20 mouse cellular contexts compared by ENCODE assay signal in the genomic region with DNA sequence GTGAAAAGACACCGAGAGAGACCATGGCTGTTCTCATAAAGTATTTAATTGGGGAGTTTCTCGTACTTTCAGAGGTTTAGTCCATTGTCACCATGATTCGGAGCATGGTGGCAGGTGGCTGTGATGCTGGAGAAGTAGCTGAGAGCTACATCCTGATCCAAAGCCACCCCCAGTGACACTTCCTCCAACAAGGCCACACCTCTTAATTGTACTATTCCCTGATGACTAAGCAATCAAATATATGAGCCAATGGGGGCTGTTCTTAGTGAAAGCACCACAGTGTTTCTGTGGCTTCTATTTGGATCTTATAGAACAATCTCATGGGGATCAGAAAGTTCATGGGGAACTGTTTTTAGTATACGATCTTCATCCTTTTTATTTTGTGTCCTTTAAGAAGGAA.
"Had no signal": no experiment of that assay in that cellular context is flagged by ENCODE, and none has a peak within 500 bp of the region (broad histone marks: within the 10 kb centered on the region; RNA-seq: fewer than 3 reads in every experiment).

No protein-coding gene starts in this region.

- H3K36me3 ChIP-seq: kidney, embryonic 15.5 days; limb, embryonic 15.5 days; midbrain, embryonic 13.5 days; neural tube, embryonic 13.5 days had no signal

- H3K9ac ChIP-seq: kidney, embryonic 15.5 days; limb, embryonic 12.5 days; limb, embryonic 15.5 days; liver, embryonic 14.5 days; liver, postnatal 0 days; lung, embryonic 14.5 days; midbrain, embryonic 13.5 days; neural tube, embryonic 13.5 days had no signal

- H3K9me3 ChIP-seq: kidney, embryonic 15.5 days; limb, embryonic 12.5 days; limb, embryonic 15.5 days; midbrain, embryonic 10.5 days; midbrain, embryonic 13.5 days; neural tube, embryonic 13.5 days had no signal

- ATAC-seq: liver, postnatal 0 days; lung, postnatal 0 days; midbrain, embryonic 13.5 days; midbrain, embryonic 16.5 days had no signal

- DNase-seq: kidney, postnatal 10 days; kidney, postnatal 36 days; left cerebral cortex, postnatal 4 days; liver, postnatal 0 days; lung, embryonic 14.5 days; thymus, adult 2 months; thymus, postnatal 14 days; thymus, postnatal 4 days had no signal

- H3K27me3 ChIP-seq: kidney, embryonic 15.5 days; limb, embryonic 12.5 days; limb, embryonic 15.5 days; midbrain, embryonic 13.5 days; neural tube, embryonic 13.5 days had no signal

- H3K27ac ChIP-seq: kidney, embryonic 15.5 days; limb, embryonic 12.5 days; limb, embryonic 15.5 days; liver, embryonic 14.5 days; macrophage; midbrain, embryonic 10.5 days; midbrain, embryonic 13.5 days; neural tube, embryonic 13.5 days had no signal

- H3K4me2 ChIP-seq: kidney, embryonic 15.5 days; limb, embryonic 12.5 days; limb, embryonic 15.5 days; liver, embryonic 11.5 days; lung, embryonic 14.5 days; midbrain, embryonic 13.5 days; neural tube, embryonic 13.5 days had no signal

- H3K4me3 ChIP-seq: kidney, embryonic 15.5 days; limb, embryonic 12.5 days; limb, embryonic 15.5 days; midbrain, embryonic 10.5 days; midbrain, embryonic 13.5 days; myocyte; neural tube, embryonic 13.5 days had no signal

- H3K4me1 ChIP-seq: kidney, embryonic 15.5 days; limb, embryonic 12.5 days; limb, embryonic 15.5 days had no signal
